Mouse (Mus musculus) lung, adult 2 months (tissue): ENCODE data around the gene Apbb2. TPM values are rescaled to one million over a fixed set of nuclear protein-coding genes. Genes with fewer than 3 reads are reported as not detected.

ENCODE experiments used
- DNase-seq: peaks from one replicate; pipeline ENCODE4 v3.0.0; 2022
- H3K4me1 ChIP-seq: fragments of 200-500 bp; 2 replicates; pipeline ENCODE4 v1.6.1; 2011; ENCODE audit warnings: low read length; ENCODE audit not compliant: control insufficient read depth, insufficient read depth
- H3K4me3 ChIP-seq: fragments of 200-500 bp; replicated peaks from 2 replicates; pipeline ENCODE3; 2011; ENCODE audit warnings: low read depth, mild to moderate bottlenecking, control low read depth, low read length; ENCODE audit errors: extremely low read depth
- CTCF ChIP-seq: fragments of 200-500 bp; IDR thresholded peaks from 2 replicates; pipeline ENCODE4 v1.5.1; 2011; ENCODE audit warnings: mild to moderate bottlenecking, low read length, control low read depth; ENCODE audit not compliant: insufficient read depth
- POLR2A ChIP-seq: fragments of 200-500 bp; IDR thresholded peaks from 2 replicates; pipeline ENCODE4 v1.6.1; 2011; ENCODE audit warnings: low read depth, mild to moderate bottlenecking, control low read depth, low read length, borderline replicate concordance; ENCODE audit errors: extremely low read depth
- WGBS: fragments of 180-500 bp; shearing (Covaris S2); methylation state at CpG from one replicate; pipeline ENCODE4 v1.1.7; 2018; 5-methylcytosine and 5-hydroxymethylcytosine counted together
- polyA plus RNA-seq: library from polyadenylated mRNA; depleted of rRNA; stranded (reverse); fragments of >200 nt; gene quantifications from 2 replicates; pipeline ENCODE4 v1.2.3, GENCODE M21; 2012

Gene Apbb2
- polyA plus RNA-seq, 1 experiment: 24.6 TPM

- H3K4me3 ChIP-seq: no peak overlapping the region
- no peaks in the 10 kb centered on the region for H3K4me1 ChIP-seq
- no peak for TF ChIP-seq CTCF
- no peak for TF ChIP-seq POLR2A
- WGBS: 85% methylated on average over 4 of the region's 4 CpGs
- DNase-seq: no peak
Observed at GRCm38 (mm10) chr5:66400563-66400962, 218.0 kb downstream of the Apbb2 start.

- no peak for TF ChIP-seq POLR2A
- TF ChIP-seq CTCF: no peak
- WGBS: 49% methylated on average over 2 of the region's 2 CpGs
- no peak overlapping the region for H3K4me3 ChIP-seq
- H3K4me1 ChIP-seq: no peaks in the 10 kb centered on the region
- DNase-seq: no peak
Observed at GRCm38 (mm10) chr5:66399264-66399620, 219.3 kb downstream of the Apbb2 start.

- Histone ChIP-seq H3K4me3 (no peak overlapping the region), H3K4me1 (no peaks in the 10 kb centered on the region)
- DNase-seq: no peak
- no peak for TF ChIP-seq POLR2A
- no peak for TF ChIP-seq CTCF
- WGBS: 72% methylated on average over 5 of the region's 5 CpGs
Observed at GRCm38 (mm10) chr5:66398530-66399263, 219.9 kb downstream of the Apbb2 start.

GRCm38 (mm10) chr5:66393767-66394446 lies 224.7 kb downstream of the Apbb2 start:
- WGBS: 86% methylated on average over 10 of the region's 10 CpGs
- Histone ChIP-seq H3K4me3 (no peak overlapping the region), H3K4me1 (no peaks in the 10 kb centered on the region)
- TF ChIP-seq POLR2A (no peak), CTCF (no peak)
- no peak for DNase-seq

- DNase-seq: no peak
- no peak overlapping the region for H3K4me3 ChIP-seq
- H3K4me1 ChIP-seq: no peaks in the 10 kb centered on the region
- TF ChIP-seq CTCF: no peak
- no peak for TF ChIP-seq POLR2A
- WGBS: 73% methylated on average over 18 of the region's 18 CpGs
Observed at GRCm38 (mm10) chr5:66392861-66393529, 225.6 kb downstream of the Apbb2 start.

- TF ChIP-seq POLR2A (no peak), CTCF (no peak)
- 90% methylated on average over 11 of the region's 11 CpGs for WGBS
- no peak overlapping the region for H3K4me3 ChIP-seq
- H3K4me1 ChIP-seq: no peaks in the 10 kb centered on the region
- no peak for DNase-seq
Observed at GRCm38 (mm10) chr5:66391771-66392170, 226.8 kb downstream of the Apbb2 start.

GRCm38 (mm10) chr5:66391299-66391698 lies 227.3 kb downstream of the Apbb2 start:
- 92% methylated on average over 5 of the region's 5 CpGs for WGBS
- no peak overlapping the region for H3K4me3 ChIP-seq
- no peak for DNase-seq
- no peaks in the 10 kb centered on the region for H3K4me1 ChIP-seq
- no peak for TF ChIP-seq POLR2A
- TF ChIP-seq CTCF: no peak

GRCm38 (mm10) chr5:66390567-66390966 lies 228.0 kb downstream of the Apbb2 start:
- WGBS: 93% methylated on average over 6 of the region's 6 CpGs
- TF ChIP-seq POLR2A: no peak
- TF ChIP-seq CTCF: no peak

GRCm38 (mm10) chr5:66387481-66387880 lies 231.1 kb downstream of the Apbb2 start:
- no peak for TF ChIP-seq CTCF
- DNase-seq: no peak
- no peaks in the 10 kb centered on the region for H3K4me1 ChIP-seq
- 72% methylated on average over 8 of the region's 8 CpGs for WGBS
- H3K4me3 ChIP-seq: no peak overlapping the region

More at GRCm38 (mm10) chr5:66390567-66390966, 228.0 kb downstream of the Apbb2 start:
- no peaks in the 10 kb centered on the region for H3K4me1 ChIP-seq
- DNase-seq: no peak
- H3K4me3 ChIP-seq: no peak overlapping the region
